Mouse (Mus musculus): Measurements from ENCODE around the gene Dcaf4.

DNA sequence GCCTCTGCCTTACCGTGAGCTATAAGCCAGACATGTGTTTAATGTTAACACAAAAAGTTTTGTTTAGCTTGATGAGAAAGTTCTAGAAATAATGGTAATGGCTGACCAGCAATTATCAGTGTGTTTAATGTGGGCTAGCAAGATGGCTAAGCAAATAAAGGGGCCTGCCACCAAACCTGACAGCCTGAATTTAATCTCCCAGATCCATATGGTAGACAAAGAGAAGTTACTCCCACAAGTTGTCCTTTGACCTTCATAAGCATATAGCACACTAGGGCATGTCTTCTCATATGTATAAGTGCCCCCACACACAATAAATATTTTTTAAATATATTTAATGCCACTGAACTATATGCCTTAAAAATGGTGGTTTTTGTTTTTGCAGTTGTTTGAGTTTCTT is 41.1 kb upstream of the Dcaf4 start:
- TF ChIP-seq POLR2A (IDR thresholded peaks at IDR 0.05; ENCODE audit: control insufficient read depth, low read depth, low read length), result no peak
- TF ChIP-seq CTCF (IDR thresholded peaks at IDR 0.05; ENCODE audit: control insufficient read depth, insufficient read depth, insufficient replicate concordance, low read depth, low read length), result no peak

Data from testis, adult 2 months (tissue).